Mouse (Mus musculus): ENCODE measurements at regions not wholly inside any gene's neighbourhood (a gene's known extent, or its start where the extent isn't known, plus 50 kb on each side); places are given as distances from the start of the nearest gene placed in this dataset.
"Not testable (repeated sequence)": the region's sequence is repeated elsewhere in the genome, so short reads cannot be mapped to it uniquely, and the experiment has no call there.

DNA sequence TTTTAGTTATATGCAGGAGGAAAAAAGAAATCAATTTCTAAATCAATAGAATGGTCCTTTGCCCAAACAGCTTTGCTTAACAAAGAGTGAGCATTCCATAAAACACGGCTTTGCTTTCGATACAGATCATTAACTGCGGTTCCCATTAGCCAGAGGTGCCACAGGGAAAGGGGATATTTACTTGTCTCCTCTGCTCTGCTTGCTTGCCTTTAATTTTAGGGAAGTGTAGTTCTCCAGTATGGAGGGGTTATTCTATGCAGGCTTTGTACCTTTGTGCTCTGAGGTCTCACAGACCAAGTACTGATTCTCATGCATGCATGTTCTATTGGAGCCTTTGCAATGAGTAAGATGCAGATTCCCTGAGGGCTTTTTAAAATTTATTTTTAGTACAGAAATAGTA lies 520.2 kb upstream of the Stxbp6 start:
- DNase-seq (ENCODE audit: low spot score): no peak

DNA sequence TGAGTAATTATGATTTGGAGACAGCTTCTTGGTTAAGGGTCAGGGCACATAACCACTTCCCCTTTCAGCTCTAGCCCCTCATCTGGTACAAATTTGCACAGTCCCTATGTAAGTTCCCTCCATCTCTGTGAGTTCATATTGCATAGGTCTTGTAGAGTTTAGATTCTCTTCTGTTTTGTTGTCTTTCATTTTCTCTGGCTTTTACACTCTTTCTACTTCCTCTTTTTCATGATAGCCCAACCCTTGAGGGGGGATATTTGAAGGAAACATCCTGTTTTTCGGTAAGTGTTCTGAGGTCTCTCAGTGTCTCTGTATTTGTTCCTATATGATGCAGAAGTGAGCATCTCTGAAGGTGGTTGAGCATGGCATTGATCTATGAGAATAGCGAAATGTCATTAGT lies 515.7 kb upstream of the Stxbp6 start:
- DNase-seq (ENCODE audit: low spot score): no peak

DNA sequence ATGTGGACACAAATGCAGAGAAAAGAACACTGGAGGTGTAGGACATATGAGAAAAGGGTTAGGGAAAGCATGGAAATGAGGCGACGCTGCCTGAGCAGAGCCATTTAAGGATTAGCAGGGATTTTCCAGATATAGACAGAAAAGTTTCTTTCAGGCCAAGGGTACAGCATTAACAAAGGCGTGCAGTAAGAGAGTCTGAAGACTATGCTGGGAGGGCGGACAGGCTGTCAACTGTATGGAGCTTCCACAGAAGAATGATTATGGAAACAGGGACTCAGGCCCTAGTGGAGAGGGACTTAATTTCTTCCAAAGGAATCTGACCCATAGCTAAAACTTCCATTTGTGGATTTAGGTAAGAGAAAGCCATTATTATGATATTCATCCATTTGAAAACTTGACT lies 511.3 kb upstream of the Stxbp6 start:
- no peak for DNase-seq (ENCODE audit: low spot score)

DNA sequence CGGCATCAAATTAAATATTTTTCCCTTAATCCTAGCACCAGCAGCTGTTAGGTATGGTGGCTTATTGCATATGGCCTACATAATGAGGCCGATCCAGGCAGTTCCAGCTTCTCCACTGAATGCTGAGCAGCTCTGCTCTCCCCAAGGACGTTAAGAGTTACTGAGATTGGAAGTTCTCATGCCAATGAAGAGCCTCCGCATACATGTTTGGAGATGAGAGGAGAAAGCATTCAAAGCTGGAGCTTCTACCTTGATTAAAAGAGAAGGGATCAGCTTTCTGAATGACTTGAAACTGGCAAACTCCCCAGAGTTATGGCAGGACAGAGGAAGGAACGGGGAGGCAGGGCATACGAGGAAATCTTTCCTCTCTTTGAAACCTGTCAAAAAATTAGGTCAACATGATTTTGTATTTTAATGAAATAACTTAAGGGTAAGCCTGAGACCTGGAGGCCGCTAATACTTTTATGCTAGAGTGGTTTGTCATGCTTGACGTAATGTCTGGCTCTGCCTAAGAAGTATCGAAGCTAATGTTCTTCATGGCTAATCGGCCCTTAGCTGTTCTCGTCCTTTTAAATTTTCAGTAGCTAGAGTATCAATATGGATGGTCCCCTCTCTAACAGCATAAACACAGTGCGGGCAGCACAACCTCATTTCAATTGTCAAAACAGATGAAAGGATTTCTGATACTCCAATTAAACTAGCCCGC lies 489.0 kb upstream of the Stxbp6 start:
- DNase-seq (ENCODE audit: low spot score): no peak

DNA sequence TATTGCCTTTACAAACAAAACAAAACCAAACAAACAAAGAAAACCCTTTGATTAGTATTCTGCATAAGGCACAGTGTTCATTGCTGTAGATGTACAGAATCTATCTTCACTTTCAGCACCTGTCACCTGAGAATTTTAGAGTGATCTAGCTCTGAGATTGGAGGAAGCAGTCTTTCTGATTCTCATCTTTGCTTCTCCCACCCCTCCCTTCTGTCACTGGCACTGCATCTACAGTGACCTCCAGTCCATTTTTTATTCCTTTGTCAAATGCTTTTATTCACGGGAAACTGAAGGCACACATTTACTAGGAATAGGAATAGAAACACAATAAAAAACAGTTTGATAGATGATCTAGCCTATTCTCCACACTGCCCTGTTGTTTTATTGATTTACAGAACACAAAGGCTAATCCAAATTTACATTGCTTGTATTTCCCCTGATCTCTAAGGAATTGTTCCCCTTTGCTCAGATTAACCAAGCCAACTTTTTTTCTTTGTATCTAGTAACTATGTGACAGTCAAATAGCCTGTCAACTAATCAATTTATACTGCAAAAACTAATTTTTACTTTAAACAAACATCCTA lies 488.2 kb upstream of the Stxbp6 start:
- no peak for DNase-seq (ENCODE audit: low spot score)

DNA sequence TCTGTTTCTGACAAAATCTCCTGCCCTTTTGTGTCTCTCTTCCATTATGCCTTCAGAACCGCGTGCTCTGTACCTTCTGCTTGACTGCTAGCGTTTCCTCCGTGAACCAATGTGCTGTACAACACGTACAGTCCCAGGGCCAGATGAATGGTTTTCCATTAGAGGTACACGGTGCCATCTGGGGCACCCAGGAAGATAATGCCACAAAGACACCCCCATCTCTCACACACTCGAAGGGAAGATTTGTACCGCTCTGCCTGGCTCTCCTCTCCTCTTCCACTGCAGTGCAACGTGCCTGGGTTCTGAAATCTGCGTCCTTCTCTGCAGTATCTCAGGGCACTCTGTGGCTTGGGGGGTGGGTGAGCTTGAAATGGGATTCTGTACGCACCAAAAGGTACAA lies 487.4 kb upstream of the Stxbp6 start:
- no peak for DNase-seq (ENCODE audit: low spot score)

GRCm38 (mm10) chr12:45561362-45561761 lies 486.9 kb upstream of the Stxbp6 start:
- no peak for DNase-seq (ENCODE audit: low spot score)

DNA sequence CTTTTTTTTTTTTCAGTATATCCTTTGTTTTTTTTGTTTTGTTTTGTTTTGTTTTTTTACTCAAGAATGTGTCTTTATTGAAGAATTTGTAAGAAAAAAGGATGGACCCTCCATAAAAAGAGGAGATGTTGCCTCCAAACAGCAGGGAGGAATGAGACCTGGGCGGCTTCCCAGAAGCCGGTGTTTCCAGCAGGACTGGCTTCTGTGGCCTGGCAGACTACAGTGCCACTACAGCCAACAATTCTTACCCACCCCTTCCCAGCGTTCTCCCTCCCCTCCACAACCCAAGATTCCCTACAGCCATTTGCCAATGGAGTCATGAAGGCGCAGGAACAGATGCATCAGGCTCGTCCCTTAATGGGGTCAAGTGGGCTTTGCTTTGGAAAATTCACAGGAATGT lies 475.4 kb upstream of the Stxbp6 start:
- DNase-seq (ENCODE audit: low spot score): not testable (repeated sequence)

DNA sequence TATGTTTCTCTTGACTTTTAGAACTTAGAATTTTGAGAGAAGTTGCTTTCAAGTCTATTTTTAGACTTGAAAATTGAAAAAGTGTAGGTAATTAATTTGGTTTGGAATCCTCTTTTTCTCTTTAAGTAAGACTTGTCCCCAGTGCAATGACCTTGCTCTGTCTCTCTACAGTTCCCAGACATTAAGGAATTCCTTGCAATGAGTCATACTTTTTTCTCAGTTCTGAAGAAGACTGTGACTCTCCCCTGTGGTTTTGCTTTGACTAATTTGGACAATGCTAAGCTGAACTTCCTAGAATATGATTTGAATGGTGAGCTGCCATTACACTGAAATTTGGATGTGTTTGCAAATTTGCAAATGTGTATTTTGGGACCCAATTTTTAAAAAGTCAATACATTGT lies 445.0 kb upstream of the Stxbp6 start:
- no peak for DNase-seq (ENCODE audit: low spot score)

DNA sequence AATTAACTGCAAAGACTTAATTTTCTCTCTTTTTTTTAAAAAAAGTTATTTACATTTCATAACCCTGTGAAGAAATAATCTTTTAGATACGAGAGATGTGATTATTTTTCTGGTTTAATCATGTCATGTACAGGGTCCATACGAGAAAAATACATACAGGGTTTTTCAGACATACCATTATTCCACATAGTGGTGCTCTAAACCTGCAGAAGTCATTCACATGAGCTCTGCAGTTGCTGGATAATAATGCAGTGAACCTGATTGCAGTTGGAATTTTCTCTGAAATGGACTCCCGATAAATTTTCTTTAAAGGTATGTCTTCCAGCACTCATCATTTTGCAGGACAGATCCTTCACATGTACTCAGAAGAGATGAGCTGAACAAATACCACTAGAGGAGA lies 439.9 kb upstream of the Stxbp6 start:
- no peak for DNase-seq (ENCODE audit: low spot score)

DNA sequence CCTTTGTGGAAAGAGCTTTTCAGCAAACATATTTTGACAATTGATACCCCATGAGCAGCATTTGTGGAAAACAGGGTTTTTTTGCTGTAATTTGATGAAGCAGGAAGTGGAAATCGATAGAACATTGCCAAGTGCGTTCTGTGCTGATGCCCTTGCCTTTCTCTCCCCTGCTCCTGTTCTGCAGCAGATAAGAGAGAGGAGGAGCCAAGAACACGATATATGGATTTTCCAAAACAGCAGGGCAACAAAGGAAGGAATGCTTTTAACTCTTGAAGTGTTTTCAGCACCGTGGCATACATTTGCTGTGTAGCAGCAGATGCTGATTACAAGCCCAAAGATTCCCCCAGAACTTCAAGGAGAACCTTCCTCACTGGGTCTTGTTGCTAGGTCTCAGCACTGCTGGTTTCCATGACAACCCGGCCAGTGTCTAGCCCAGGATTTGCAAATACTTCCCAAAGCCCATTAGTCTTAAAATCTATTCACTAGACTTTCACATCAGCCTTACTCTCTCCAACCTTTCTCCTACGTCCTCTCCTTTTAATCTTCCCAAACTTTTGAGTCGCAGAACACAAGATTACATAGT lies 433.0 kb upstream of the Stxbp6 start:
- DNase-seq (ENCODE audit: low spot score): no peak

DNA sequence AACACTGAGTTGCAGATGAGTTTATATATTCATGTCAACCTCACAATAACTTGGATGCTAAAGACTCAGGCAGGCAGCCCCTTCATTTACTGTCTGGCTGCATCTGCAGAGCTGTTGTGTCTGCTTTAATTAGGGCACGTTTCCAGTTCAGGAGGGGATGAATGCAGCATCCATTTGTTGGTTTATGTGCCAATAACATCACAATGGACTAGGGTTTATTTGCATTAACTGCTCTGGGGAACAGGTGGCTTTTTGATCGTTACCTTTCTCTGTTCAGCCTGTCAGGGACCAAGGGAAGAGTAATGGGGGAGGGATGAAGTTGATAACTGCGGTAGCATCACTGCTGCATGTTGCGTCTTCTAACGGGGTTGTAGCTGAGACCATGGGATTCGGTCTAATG lies 425.3 kb upstream of the Stxbp6 start:
- DNase-seq (ENCODE audit: low spot score): no peak

GRCm38 (mm10) chr12:45498230-45498629 lies 423.7 kb upstream of the Stxbp6 start:
- DNase-seq (ENCODE audit: low spot score): no peak

- no peak for DNase-seq (ENCODE audit: low spot score)
These were observed 414.5 kb upstream of the Stxbp6 start for GRCm38 (mm10) chr12:45489029-45489428.

GRCm38 (mm10) chr12:45476881-45477280 lies 402.4 kb upstream of the Stxbp6 start:
- no peak for DNase-seq (ENCODE audit: low spot score)

GRCm38 (mm10) chr12:45468093-45468492 lies 393.6 kb upstream of the Stxbp6 start:
- DNase-seq (ENCODE audit: low spot score): no peak

- DNase-seq (ENCODE audit: low spot score): no peak
These were observed 392.5 kb upstream of the Stxbp6 start for GRCm38 (mm10) chr12:45467058-45467457.

DNA sequence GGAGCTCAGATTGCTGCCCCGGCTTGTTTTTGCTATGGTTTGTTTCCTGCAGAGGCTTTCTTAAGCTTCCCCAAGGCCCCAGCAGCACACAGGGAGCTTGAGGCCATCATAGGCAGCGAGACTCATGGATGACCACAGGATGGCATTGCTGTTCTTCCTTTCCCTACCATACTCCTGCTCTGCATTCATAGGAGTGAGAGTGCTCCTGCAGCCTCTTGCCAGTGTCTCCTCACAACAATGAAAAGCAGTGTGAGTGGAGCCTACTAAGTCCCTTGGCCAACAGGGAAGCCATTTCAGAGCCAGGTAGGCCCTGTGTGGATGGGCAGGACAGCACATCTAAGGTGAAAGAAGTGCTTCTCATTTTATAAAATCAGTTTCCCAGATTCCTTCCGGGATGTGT lies 391.6 kb upstream of the Stxbp6 start:
- DNase-seq (ENCODE audit: low spot score): no peak

GRCm38 (mm10) chr12:45464952-45465351 lies 390.4 kb upstream of the Stxbp6 start:
- no peak for DNase-seq (ENCODE audit: low spot score)

GRCm38 (mm10) chr12:45458746-45459145 lies 384.2 kb upstream of the Stxbp6 start:
- DNase-seq (ENCODE audit: low spot score): not testable (repeated sequence)

GRCm38 (mm10) chr12:45443512-45444190 lies 369.1 kb upstream of the Stxbp6 start:
- DNase-seq (ENCODE audit: low spot score): peak; percentile 3

- DNase-seq (ENCODE audit: low spot score): no peak
These were observed 368.0 kb upstream of the Stxbp6 start for GRCm38 (mm10) chr12:45442474-45442873.

- no peak for DNase-seq (ENCODE audit: low spot score)
These were observed 365.2 kb upstream of the Stxbp6 start for GRCm38 (mm10) chr12:45439745-45440144.
